Mouse (Mus musculus) heart, postnatal 0 days (tissue): ENCODE measurements around the gene Wfdc5. TPM values are rescaled to one million over a fixed set of nuclear protein-coding genes. Genes with fewer than 3 reads are reported as not detected.

Experiments
- ATAC-seq: fragments of 200-750 bp; cut with Nextera tagmentation; 2 replicates; pipeline ENCODE4 v1.8.0; 2017; ENCODE audit warnings: low read depth, moderate number of reproducible peaks, moderate library complexity; ENCODE audit not compliant: insufficient read depth
- DNase-seq: peaks from one replicate; pipeline ENCODE4 v3.0.0-alpha.2; 2016; ENCODE audit warnings: low spot score
- H3K27ac ChIP-seq: fragments of 300-500 bp; sonication (generic); 2 replicates; pipeline ENCODE4 v1.5.1; 2014; ENCODE audit warnings: low read depth, mild to moderate bottlenecking
- H3K27me3 ChIP-seq: fragments of 300-500 bp; sonication (generic); 2 replicates; pipeline ENCODE4 v1.6.1; 2014; ENCODE audit warnings: low read length, mixed read lengths; ENCODE audit not compliant: control insufficient read depth, insufficient read depth
- H3K36me3 ChIP-seq: fragments of 300-500 bp; sonication (generic); replicated peaks from 2 replicates; pipeline ENCODE4 v1.6.1; 2014; ENCODE audit warnings: low read length, mixed read lengths; ENCODE audit not compliant: control insufficient read depth, insufficient read depth
- H3K4me1 ChIP-seq: fragments of 300-500 bp; sonication (generic); 2 replicates; pipeline ENCODE4 v1.6.1; 2014; ENCODE audit warnings: antibody characterized with exemption; ENCODE audit not compliant: control insufficient read depth, insufficient read depth
- H3K4me2 ChIP-seq: fragments of 300-500 bp; sonication (generic); 2 replicates; pipeline ENCODE4 v1.6.1; 2014; ENCODE audit warnings: low read depth, mild to moderate bottlenecking, low read length, moderate library complexity
- H3K4me3 ChIP-seq: fragments of 300-500 bp; sonication (generic); 2 replicates; pipeline ENCODE4 v1.5.1; 2014; ENCODE audit warnings: low read depth, low read length
- H3K9ac ChIP-seq: fragments of 300-500 bp; sonication (generic); replicated peaks from 2 replicates; pipeline ENCODE4 v1.6.1; 2014; ENCODE audit warnings: low read depth, low read length, mixed read lengths
- H3K9me3 ChIP-seq: fragments of 300-500 bp; sonication (generic); replicated peaks from 2 replicates; pipeline ENCODE4 v1.6.1; 2016; ENCODE audit warnings: low read length; ENCODE audit not compliant: control insufficient read depth
- CTCF ChIP-seq: IDR thresholded peaks from 2 replicates; pipeline ENCODE4 v1.5.1; 2016; ENCODE audit warnings: antibody characterized with exemption, control low read depth, low read depth
- EP300 ChIP-seq: IDR thresholded peaks from 2 replicates; pipeline ENCODE4 v1.6.1; 2016; ENCODE audit warnings: antibody characterized with exemption, low read depth
- WGBS: fragments of 180-500 bp; shearing (Covaris S2); extraction: QIAGEN DNeasy Blood & Tissue Kit; methylation state at CpG from one replicate; pipeline ENCODE4 v1.1.7; 2014; 5-methylcytosine and 5-hydroxymethylcytosine counted together
- polyA plus RNA-seq: library from polyadenylated mRNA; unstranded; fragments of >200 nt; fragmentation: Nextera tagmentation; extraction: Ambion mirVana; gene quantifications from 2 replicates; pipeline ENCODE4 v1.2.1, GENCODE M21; 2015
- total RNA-seq: library from RNA; depleted of rRNA; stranded (reverse); fragments of >200 nt; gene quantifications from 2 replicates; pipeline ENCODE4 v1.2.3, GENCODE M21; 2014; ENCODE audit warnings: low replicate concordance

Wfdc5 gene
- total and polyA plus RNA-seq, 2 experiments from 2014 or later: not detected

GRCm38 (mm10) chr2:164142021-164142420 lies 40.5 kb downstream of the Wfdc5 start:
- Histone ChIP-seq H3K4me3 (peak overlapping the region; percentile 11; the same call in 1 of the 2 replicates), H3K27me3 (no peaks in the 10 kb centered on the region), H3K4me2 (peak overlapping the region; percentile 43), H3K9me3 (no peaks in the 10 kb centered on the region), H3K4me1 (peaks cover 15% of the 10 kb centered on the region), H3K9ac (peak overlapping the region; percentile 24; the same call in 1 of the 2 replicates), H3K36me3 (no peaks in the 10 kb centered on the region), H3K27ac (peak overlapping the region; percentile 57)
- peak; percentile 27 for ATAC-seq
- 21% methylated on average over 10 of the region's 10 CpGs for WGBS
- peak; percentile 19 for DNase-seq
- no peak for TF ChIP-seq EP300
- no peak for TF ChIP-seq CTCF

- Histone ChIP-seq H3K27ac (no peak overlapping the region), H3K9me3 (no peaks in the 10 kb centered on the region), H3K36me3 (no peaks in the 10 kb centered on the region; the same call in 1 of the 2 replicates), H3K27me3 (no peaks in the 10 kb centered on the region), H3K4me1 (peaks cover 13% of the 10 kb centered on the region), H3K4me2 (no peak overlapping the region), H3K9ac (no peak overlapping the region), H3K4me3 (no peak overlapping the region)
- TF ChIP-seq EP300: no peak
- TF ChIP-seq CTCF: no peak
- no peak for ATAC-seq
- DNase-seq: no peak
- 43% methylated on average over 6 of the region's 6 CpGs for WGBS
These were observed 44.8 kb downstream of the Wfdc5 start for GRCm38 (mm10) chr2:164137754-164138153.

- peak; percentile 16 for DNase-seq
- no peak overlapping the region for H3K4me2 ChIP-seq
- H3K36me3 ChIP-seq: no peaks in the 10 kb centered on the region; the same call in none of the 2 replicates
- WGBS: 22% methylated on average over 2 of the region's 2 CpGs
- TF ChIP-seq CTCF (peak; percentile 38), EP300 (no peak)
- H3K27ac ChIP-seq: 0 out of 2 replicates have a peak overlapping the region, but pooled peaks have one; percentile 7
- H3K9me3 ChIP-seq: no peaks in the 10 kb centered on the region
- H3K4me3 ChIP-seq: no peak overlapping the region
- H3K27me3 ChIP-seq: no peaks in the 10 kb centered on the region
- H3K4me1 ChIP-seq: peaks cover 3% of the 10 kb centered on the region; the same call in 1 of the 2 replicates
- no peak overlapping the region for H3K9ac ChIP-seq
- peak; percentile 47; the same call in 1 of the 2 replicates for ATAC-seq
These were observed 46.1 kb downstream of the Wfdc5 start for GRCm38 (mm10) chr2:164136393-164136792.

GRCm38 (mm10) chr2:164135367-164135766 lies 47.2 kb downstream of the Wfdc5 start:
- no peaks in the 10 kb centered on the region for H3K4me1 ChIP-seq
- DNase-seq (no peak), ATAC-seq (no peak)
- no peak overlapping the region for H3K4me3 ChIP-seq
- H3K27me3 ChIP-seq: no peaks in the 10 kb centered on the region
- no peak overlapping the region for H3K4me2 ChIP-seq
- H3K9ac ChIP-seq: no peak overlapping the region
- H3K27ac ChIP-seq: 0 out of 2 replicates have a peak overlapping the region, but pooled peaks have one; percentile 7
- no peaks in the 10 kb centered on the region for H3K9me3 ChIP-seq
- WGBS: 55% methylated on average over 1 of the region's 1 CpGs
- no peaks in the 10 kb centered on the region; the same call in none of the 2 replicates for H3K36me3 ChIP-seq
- TF ChIP-seq EP300: no peak
- TF ChIP-seq CTCF: no peak

GRCm38 (mm10) chr2:164134563-164134962 lies 48.0 kb downstream of the Wfdc5 start:
- no peaks in the 10 kb centered on the region for H3K4me1 ChIP-seq
- no peak; the same call in 1 of the 2 replicates for ATAC-seq
- no peak overlapping the region for H3K4me3 ChIP-seq
- peak; percentile 78 for TF ChIP-seq CTCF
- TF ChIP-seq EP300: no peak
- H3K36me3 ChIP-seq: no peaks in the 10 kb centered on the region; the same call in none of the 2 replicates
- peak; percentile 33 for DNase-seq
- H3K27ac ChIP-seq: no peak overlapping the region
- no peak overlapping the region for H3K9ac ChIP-seq
- no peak overlapping the region for H3K4me2 ChIP-seq
- H3K9me3 ChIP-seq: no peaks in the 10 kb centered on the region
- H3K27me3 ChIP-seq: no peaks in the 10 kb centered on the region
- 54% methylated on average over 6 of the region's 6 CpGs for WGBS

GRCm38 (mm10) chr2:164131586-164131985 lies 51.0 kb downstream of the Wfdc5 start:
- Histone ChIP-seq H3K9me3 (no peaks in the 10 kb centered on the region), H3K4me3 (no peak overlapping the region), H3K36me3 (no peaks in the 10 kb centered on the region; the same call in none of the 2 replicates), H3K9ac (no peak overlapping the region), H3K27me3 (no peaks in the 10 kb centered on the region), H3K27ac (no peak overlapping the region), H3K4me2 (no peak overlapping the region), H3K4me1 (no peaks in the 10 kb centered on the region)
- TF ChIP-seq EP300: no peak
- TF ChIP-seq CTCF: no peak
- ATAC-seq: no peak
- no peak for DNase-seq
- 85% methylated on average over 1 of the region's 1 CpGs for WGBS
